In the genomic region with DNA sequence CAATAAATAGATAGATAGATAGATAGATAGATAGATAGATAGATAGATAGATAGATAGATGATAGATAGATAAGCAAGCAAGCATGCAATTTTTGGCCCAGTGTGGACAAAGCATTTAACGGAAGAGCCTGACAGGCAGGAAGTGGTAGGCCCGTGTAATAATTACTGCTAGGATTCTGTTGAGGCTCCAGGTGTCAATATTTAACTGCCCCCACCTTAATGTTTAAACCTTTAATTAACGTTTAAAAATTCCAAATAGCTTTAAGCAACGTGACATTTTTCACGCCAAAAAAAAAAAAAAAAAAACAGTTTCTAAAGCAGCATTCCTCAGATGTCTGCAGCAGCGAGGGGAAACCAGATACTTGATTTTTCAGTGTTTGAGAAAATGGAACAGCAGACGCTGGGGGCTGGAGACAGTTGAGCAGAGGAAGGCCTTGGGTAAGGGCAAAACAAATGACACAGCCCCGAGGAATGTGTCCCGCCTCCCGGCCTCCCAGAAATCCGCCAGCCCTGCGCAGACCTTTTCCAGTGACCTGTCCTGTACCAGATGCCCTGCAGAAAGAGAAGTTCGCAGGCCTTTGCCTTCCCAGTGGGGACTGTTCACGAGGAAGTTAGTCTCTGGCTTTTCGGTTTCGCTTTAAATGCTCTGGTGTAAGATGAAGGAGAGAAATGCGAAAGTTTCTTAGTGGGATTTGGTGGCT, we compare ENCODE assay signal across 8 mouse cellular contexts. TPM values are rescaled to one million over a fixed set of nuclear protein-coding genes. Genes with fewer than 3 reads are reported as not detected.
DNase-seq lines count a peak whose midpoint lies in the region; TF ChIP-seq lines count a peak whose summit lies in the region.

No protein-coding gene starts in this region.

- H3K27me3 ChIP-seq in kidney, adult 2 months (replicated peaks; ENCODE audit: control insufficient read depth, insufficient read depth, low read length), result no peaks in the 10 kb centered on the region

- TF ChIP-seq CTCF in kidney, adult 2 months (conservative IDR thresholded peaks at IDR 0.05; ENCODE audit: insufficient read depth, insufficient read length, low read depth, low read length), result no peak

- DNase-seq in thymus, postnatal 0 days (ENCODE audit: low spot score), result peak; percentile 6
- no peak for DNase-seq in thymus, postnatal 10 days (ENCODE audit: low spot score in 2 of 2)
- peak; percentile 21 for DNase-seq in forelimb bud, embryonic 11.5 days (ENCODE audit: low read depth, low spot score)
- DNase-seq in kidney, adult 2 months, result peak; percentile 92
- DNase-seq in lung, postnatal 25 days (ENCODE audit: low spot score), result peak; percentile 43
- DNase-seq in retina, postnatal 1 day, result no peak
- no peak for DNase-seq in left cerebral cortex, adult 11 months (ENCODE audit: low spot score)
- DNase-seq in cerebellum, adult 11-12 months, result no peak

- no peak for TF ChIP-seq POLR2A in kidney, adult 2 months (IDR thresholded peaks at IDR 0.05; ENCODE audit: low read depth, low read length)

- H3K27ac ChIP-seq in kidney, adult 2 months (ENCODE audit: insufficient read depth, low read depth, low read length), result peak overlapping the region; percentile 96

- peaks cover 16% of the 10 kb centered on the region for H3K4me1 ChIP-seq in kidney, adult 2 months (ENCODE audit: control insufficient read depth, insufficient read depth, low read length)

- H3K36me3 ChIP-seq in kidney, adult 2 months (ENCODE audit: control insufficient read depth, insufficient read depth, low read length), result no peaks in the 10 kb centered on the region

- peak overlapping the region; percentile 14; the same call in 1 of the 2 replicates for H3K4me3 ChIP-seq in kidney, adult 2 months (ENCODE audit: insufficient read depth, low read depth, low read length)

- WGBS in kidney, adult 2 months, result 11% methylated on average over 17 of the region's 17 CpGs

RNA-seq across cellular contexts. Expression of gene Srsf10, which starts 35.6 kb away (rescaled TPM):
- polyA plus RNA-seq in thymus, postnatal 0 days (2015; fragmentation: Nextera tagmentation; extraction: Ambion mirVana), result 276 TPM in 2 replicates
- 43.4 TPM in 2 replicates for polyA plus RNA-seq in kidney, adult 2 months (2012; rRNA removed)

RNA-seq across cellular contexts. Expression of gene Pnrc2, which starts 53.7 kb away (rescaled TPM):
- 217 and 229 TPM in 2 replicates for polyA plus RNA-seq in thymus, postnatal 0 days (2015; fragmentation: Nextera tagmentation; extraction: Ambion mirVana)
- 17.7 and 23.3 TPM in 2 replicates for polyA plus RNA-seq in kidney, adult 2 months (2012; rRNA removed)

Comparison
In these comparisons a context has a peak if more than half of its experiments do, and no peak if none do; other contexts are left out.
1. DNase-seq: peak in thymus, postnatal 0 days (single experiment), forelimb bud, embryonic 11.5 days (single experiment), kidney, adult 2 months (single experiment) and lung, postnatal 25 days (single experiment); none in thymus, postnatal 10 days (0 of 2), retina, postnatal 1 day (single experiment), left cerebral cortex, adult 11 months (single experiment) and cerebellum, adult 11-12 months (single experiment).